Mouse (Mus musculus): ENCODE results near the gene Tmigd3.

GRCm38 (mm10) chr3:105838655-105839054 lies 32.0 kb upstream of the Tmigd3 start:
- TF ChIP-seq POLR2A (IDR thresholded peaks at IDR 0.05; ENCODE audit: borderline replicate concordance, extremely low read depth, insufficient read depth, insufficient read length, poor library complexity, severe bottlenecking) (no peak), CTCF (IDR thresholded peaks at IDR 0.05; ENCODE audit: borderline replicate concordance, extremely low read depth, insufficient read depth, insufficient read length) (no peak)

Data from brain, embryonic 14.5 days (tissue).